Mouse (Mus musculus) CH12.LX (cell line): ENCODE data around the gene Col7a1. TPM values are rescaled to one million over a fixed set of nuclear protein-coding genes. Genes with fewer than 3 reads are reported as not detected.

Source experiments
- DNase-seq: peaks from one replicate; pipeline ENCODE4 v3.0.0-alpha.2; 2013; ENCODE audit errors: extremely low read depth
- H3K27ac ChIP-seq: 2 replicates; pipeline ENCODE4 v1.5.1; 2012; ENCODE audit warnings: low read depth, mild to moderate bottlenecking, control low read depth, moderate library complexity; ENCODE audit not compliant: insufficient read depth
- H3K27me3 ChIP-seq: replicated peaks from 2 replicates; pipeline ENCODE3; 2012; ENCODE audit warnings: inconsistent platforms
- H3K36me3 ChIP-seq, 2 experiments: replicated peaks in 1 of 2; 2 replicates each; pipeline versions ENCODE3 to v1.6.1; 2012; ENCODE audit warnings: inconsistent platforms in 1 of 2, low read length in 1 of 2, mild to moderate bottlenecking in 1 of 2, mixed read lengths in 1 of 2, moderate library complexity in 1 of 2; ENCODE audit not compliant: control insufficient read depth in 1 of 2, insufficient read depth in 1 of 2
- H3K4me1 ChIP-seq, 2 experiments: 2 replicates each; pipeline ENCODE4 v1.6.1; 2012; ENCODE audit warnings: inconsistent platforms in 1 of 2, moderate library complexity in 1 of 2; ENCODE audit not compliant: insufficient read depth in 2 of 2, control insufficient read depth in 1 of 2
- H3K4me2 ChIP-seq: 2 replicates; pipeline ENCODE4 v1.6.1; 2012; ENCODE audit warnings: low read depth, mild to moderate bottlenecking, control low read depth; ENCODE audit not compliant: poor library complexity, insufficient read depth, severe bottlenecking
- H3K4me3 ChIP-seq, 3 experiments: fragments of 150-350 bp in 1 of 3; sonication (generic) in 1 of 3; replicated peaks in 1 of 3; 2 replicates each; pipeline versions ENCODE3 to v1.5.1; 2011 to 2012; ENCODE audit warnings: low read depth in 2 of 3, low read length in 2 of 3, mild to moderate bottlenecking in 2 of 3, moderate library complexity in 2 of 3, control low read depth in 1 of 3, improper control_type of control experiment in 1 of 3, inconsistent platforms in 1 of 3, mixed read lengths in 1 of 3; ENCODE audit not compliant: poor library complexity in 1 of 3
- H3K79me2 ChIP-seq: replicated peaks from 2 replicates; pipeline ENCODE4 v1.6.1; 2012; ENCODE audit warnings: mild to moderate bottlenecking, moderate library complexity; ENCODE audit not compliant: control insufficient read depth, poor library complexity, insufficient read depth, severe bottlenecking; ENCODE audit errors: extremely low read depth
- H3K9ac ChIP-seq: 2 replicates; pipeline ENCODE4 v1.6.1; 2012; ENCODE audit warnings: low read depth, mild to moderate bottlenecking, control low read depth, moderate library complexity; ENCODE audit not compliant: insufficient read depth
- H3K9me3 ChIP-seq: replicated peaks from 2 replicates; pipeline ENCODE3; 2012; ENCODE audit warnings: low read length, inconsistent platforms, mixed read lengths
- BHLHE40 ChIP-seq: IDR thresholded peaks from 2 replicates; pipeline ENCODE4 v1.6.1; 2011; ENCODE audit warnings: mild to moderate bottlenecking, low read depth, low read length, improper control_type of control experiment
- CTCF ChIP-seq, 2 experiments: IDR thresholded peaks in 1 of 2; conservative IDR thresholded peaks in 1 of 2; 2 replicates each; pipeline ENCODE4 v1.5.1; 2011 to 2012; ENCODE audit warnings: low read depth in 2 of 2, low read length in 2 of 2, improper control_type of control experiment in 1 of 2, inconsistent platforms in 1 of 2, mild to moderate bottlenecking in 1 of 2, moderate library complexity in 1 of 2
- ELF1 ChIP-seq: IDR thresholded peaks from 2 replicates; pipeline ENCODE4 v1.6.1; 2014; ENCODE audit warnings: low read depth, mild to moderate bottlenecking, inconsistent platforms, low read length, improper control_type of control experiment
- EP300 ChIP-seq: IDR thresholded peaks from 2 replicates; pipeline ENCODE4 v1.6.1; 2011; ENCODE audit warnings: low read length, improper control_type of control experiment
- HCFC1 ChIP-seq: IDR thresholded peaks from 2 replicates; pipeline ENCODE4 v1.6.1; 2012; ENCODE audit warnings: low read depth, mild to moderate bottlenecking, inconsistent platforms, low read length, improper control_type of control experiment
- IRF4 ChIP-seq: IDR thresholded peaks from 2 replicates; pipeline ENCODE4 v1.6.1; 2014; ENCODE audit warnings: low read depth, mild to moderate bottlenecking, inconsistent platforms, low read length, improper control_type of control experiment
- JUN ChIP-seq: IDR thresholded peaks from 2 replicates; pipeline ENCODE4 v1.6.1; 2011; ENCODE audit warnings: low read depth, mild to moderate bottlenecking, low read length, improper control_type of control experiment, moderate library complexity; ENCODE audit not compliant: insufficient read depth
- JUND ChIP-seq: conservative IDR thresholded peaks from 2 replicates; pipeline ENCODE4 v1.6.1; 2011; ENCODE audit warnings: low read depth, low read length, improper control_type of control experiment
- MAX ChIP-seq: IDR thresholded peaks from 2 replicates; pipeline ENCODE4 v1.6.1; 2011; ENCODE audit warnings: low read length, improper control_type of control experiment
- MEF2A ChIP-seq: IDR thresholded peaks from 2 replicates; pipeline ENCODE4 v1.6.1; 2014; ENCODE audit warnings: low read depth, mild to moderate bottlenecking, inconsistent platforms, low read length, improper control_type of control experiment, borderline replicate concordance
- MXI1 ChIP-seq: IDR thresholded peaks from 2 replicates; pipeline ENCODE4 v1.6.1; 2011; ENCODE audit warnings: mild to moderate bottlenecking, low read depth, low read length, improper control_type of control experiment
- NELFE ChIP-seq: IDR thresholded peaks from 2 replicates; pipeline ENCODE4 v1.6.1; 2011; ENCODE audit warnings: low read depth, low read length, improper control_type of control experiment
- NRF1 ChIP-seq: IDR thresholded peaks from 2 replicates; pipeline ENCODE4 v1.6.1; 2014; ENCODE audit warnings: low read depth, mild to moderate bottlenecking, inconsistent platforms, low read length, improper control_type of control experiment, moderate library complexity
- POLR2A ChIP-seq: IDR thresholded peaks from 2 replicates; pipeline ENCODE4 v1.6.1; 2011; ENCODE audit warnings: low read depth, mild to moderate bottlenecking, improper control_type of control experiment, low read length
- POLR2AphosphoS2 ChIP-seq: IDR thresholded peaks from 2 replicates; pipeline ENCODE4 v1.6.1; 2011; ENCODE audit warnings: low read depth, low read length, improper control_type of control experiment
- RCOR1 ChIP-seq: conservative IDR thresholded peaks from 2 replicates; pipeline ENCODE4 v1.6.1; 2012; ENCODE audit warnings: low read depth, mild to moderate bottlenecking, inconsistent platforms, low read length, improper control_type of control experiment
- TBP ChIP-seq: conservative IDR thresholded peaks from 2 replicates; pipeline ENCODE4 v1.6.1; 2011; ENCODE audit warnings: low read depth, low read length, improper control_type of control experiment
- TCF12 ChIP-seq: IDR thresholded peaks from 2 replicates; pipeline ENCODE4 v1.6.1; 2014; ENCODE audit warnings: low read depth, mild to moderate bottlenecking, inconsistent platforms, low read length, improper control_type of control experiment
- UBTF ChIP-seq: IDR thresholded peaks from 2 replicates; pipeline ENCODE4 v1.6.1; 2012; ENCODE audit warnings: low read depth, mild to moderate bottlenecking, inconsistent platforms, low read length, improper control_type of control experiment, moderate library complexity
- USF1 ChIP-seq: IDR thresholded peaks from 2 replicates; pipeline ENCODE4 v1.6.1; 2014; ENCODE audit warnings: low read depth, mild to moderate bottlenecking, inconsistent platforms, low read length, improper control_type of control experiment
- ZKSCAN1 ChIP-seq: IDR thresholded peaks from 2 replicates; pipeline ENCODE4 v1.6.1; 2012; ENCODE audit warnings: low read depth, inconsistent platforms, low read length, improper control_type of control experiment, borderline replicate concordance
- ZNF384 ChIP-seq: IDR thresholded peaks from 2 replicates; pipeline ENCODE4 v1.6.1; 2012; ENCODE audit warnings: low read depth, low read length, improper control_type of control experiment, inconsistent platforms
- dilution Hi-C: fragments of 300-500 bp; cut with MboI; formaldehyde crosslinking; loops from 2 replicates; pipeline ENCODE4 v1.14.3; 2020; ENCODE audit warnings: low sequenced_read_pairs; ENCODE audit not compliant: extremely low pct_unique_long_range_greater_than_20kb, extremely low pct_ligation_motif_present
- in situ Hi-C: fragments of 300-500 bp; cut with MboI; formaldehyde crosslinking; loops from 3 replicates; pipeline ENCODE4 v1.14.3; 2019; ENCODE audit warnings: low sequenced_read_pairs, low pct_ligation_motif_present, low pct_unique_long_range_greater_than_20kb, mixed read lengths
- polyA plus RNA-seq: library from polyadenylated mRNA; unstranded; fragments of >175 nt; gene quantifications from 2 replicates; pipeline ENCODE4 v1.2.1, GENCODE M21; 2012; ENCODE audit warnings: low read depth; ENCODE audit not compliant: insufficient read length
- total RNA-seq, 2 experiments: library from RNA; depleted of rRNA; stranded (reverse); fragments of 300-350 nt in 1 of 2; fragments of >200 nt in 1 of 2; gene quantifications; 2 replicates each; pipeline ENCODE4 v1.2.3; 2012 to 2014

Col7a1 gene
- total and polyA plus RNA-seq, 3 experiments = 0.31 to 2.0 (median 0.98) TPM

GRCm38 (mm10) chr9:109009636-109010315, 56.4 kb downstream of the Col7a1 start:
- TF ChIP-seq UBTF = no peak
- no peak for TF ChIP-seq TBP
- TF ChIP-seq JUN = no peak
- no peak for TF ChIP-seq ZNF384
- TF ChIP-seq RCOR1 = no peak
- no peak for TF ChIP-seq MXI1
- TF ChIP-seq NRF1 = no peak
- no peak for TF ChIP-seq NELFE
- no peak for TF ChIP-seq POLR2AphosphoS2
- no peak for TF ChIP-seq ZKSCAN1
- no peak for TF ChIP-seq HCFC1
- Histone ChIP-seq H3K36me3 (peaks cover 0 to 71% of the 10 kb centered on the region in 2 experiments), H3K4me1 (peaks cover 0 to 4% of the 10 kb centered on the region in 2 experiments; a peak in 1 of 4 replicates), H3K9ac (no peak overlapping the region), H3K4me2 (no peak overlapping the region), H3K9me3 (no peaks in the 10 kb centered on the region), H3K27me3 (no peaks in the 10 kb centered on the region), H3K27ac (no peak overlapping the region), H3K4me3 (no peak overlapping the region), H3K79me2 (no peaks in the 10 kb centered on the region)
- dilution Hi-C loops = no loop called here
- in situ Hi-C loops = loop anchor here (5.0 kb wide), 1 partner anchor 38 kb away; no protein-coding TSS in a partner anchor
- DNase-seq = no peak

GRCm38 (mm10) chr9:109010316-109010690, 56.9 kb downstream of the Col7a1 start:
- no peak overlapping the region for H3K9ac ChIP-seq
- H3K36me3 ChIP-seq = peaks cover 0 to 68% of the 10 kb centered on the region in 2 experiments
- peaks cover 0 to 3% of the 10 kb centered on the region in 2 experiments; a peak in 1 of 4 replicates for H3K4me1 ChIP-seq
- no peak overlapping the region for H3K4me3 ChIP-seq
- H3K4me2 ChIP-seq = no peak overlapping the region
- DNase-seq = no peak
- dilution Hi-C loops = no loop called here
- no peaks in the 10 kb centered on the region for H3K27me3 ChIP-seq
- in situ Hi-C loops = no loop called here
- H3K27ac ChIP-seq = no peak overlapping the region
- TF ChIP-seq NRF1 = no peak
- TF ChIP-seq BHLHE40 = no peak
- no peaks in the 10 kb centered on the region for H3K79me2 ChIP-seq
- H3K9me3 ChIP-seq = no peaks in the 10 kb centered on the region

- no peak overlapping the region for H3K4me3 ChIP-seq
- H3K36me3 ChIP-seq = peaks cover 0 to 33% of the 10 kb centered on the region in 2 experiments
- H3K4me1 ChIP-seq = no peaks in the 10 kb centered on the region
- no peak overlapping the region for H3K4me2 ChIP-seq
- H3K9ac ChIP-seq = no peak overlapping the region
- TF ChIP-seq IRF4 (no peak), TBP (no peak), CTCF (conservative IDR thresholded peaks at IDR 0.05 in 1 of 2, IDR thresholded peaks at IDR 0.05 in 1 of 2; ENCODE audit: low read depth in 2 of 2, low read length in 2 of 2) (no peak), JUND (no peak), MEF2A (no peak), ELF1 (no peak), USF1 (no peak), MXI1 (no peak), UBTF (no peak), ZNF384 (no peak), TCF12 (no peak), POLR2A (no peak), EP300 (no peak), MAX (no peak)
- H3K79me2 ChIP-seq = no peaks in the 10 kb centered on the region
- no peaks in the 10 kb centered on the region for H3K9me3 ChIP-seq
- no peak overlapping the region for H3K27ac ChIP-seq
- no peaks in the 10 kb centered on the region for H3K27me3 ChIP-seq
- in situ Hi-C loops (no loop called here), dilution Hi-C loops (no loop called here)
- no peak for DNase-seq
Measured at GRCm38 (mm10) chr9:109015397-109015796, 62.0 kb downstream of the Col7a1 start.
